Mouse (Mus musculus) liver, embryonic 15.5 days (tissue): Measurements from ENCODE around the gene Mpeg1. TPM values are rescaled to one million over a fixed set of nuclear protein-coding genes. Genes with fewer than 3 reads are reported as not detected.

Experiments used
- ATAC-seq: fragments of 200-750 bp; cut with Nextera tagmentation; 2 replicates; pipeline ENCODE4 v1.8.0; 2017; ENCODE audit warnings: moderate number of reproducible peaks, mild to moderate bottlenecking, moderate library complexity; ENCODE audit not compliant: insufficient read depth
- H3K27ac ChIP-seq: fragments of 300-500 bp; sonication (generic); replicated peaks from 2 replicates; pipeline ENCODE4 v1.5.1; 2015; ENCODE audit warnings: mild to moderate bottlenecking, inconsistent platforms
- H3K27me3 ChIP-seq: fragments of 300-500 bp; sonication (generic); 2 replicates; pipeline ENCODE4 v1.6.1; 2015; ENCODE audit warnings: mild to moderate bottlenecking, inconsistent platforms
- H3K36me3 ChIP-seq: fragments of 300-500 bp; sonication (generic); replicated peaks from 2 replicates; pipeline ENCODE4 v1.6.1; 2015; ENCODE audit warnings: moderate library complexity, mild to moderate bottlenecking, inconsistent platforms
- H3K4me1 ChIP-seq: fragments of 300-500 bp; sonication (generic); replicated peaks from 2 replicates; pipeline ENCODE4 v1.6.1; 2015; ENCODE audit warnings: inconsistent platforms
- H3K4me2 ChIP-seq: fragments of 300-500 bp; sonication (generic); 2 replicates; pipeline ENCODE4 v1.6.1; 2015; ENCODE audit warnings: moderate library complexity, mild to moderate bottlenecking, inconsistent platforms
- H3K4me3 ChIP-seq: fragments of 300-500 bp; sonication (generic); replicated peaks from 2 replicates; pipeline ENCODE4 v1.5.1; 2015; ENCODE audit warnings: mild to moderate bottlenecking, inconsistent platforms
- H3K9ac ChIP-seq: fragments of 300-500 bp; sonication (generic); 2 replicates; pipeline ENCODE4 v1.6.1; 2015; ENCODE audit warnings: moderate library complexity, mild to moderate bottlenecking, inconsistent platforms
- H3K9me3 ChIP-seq: fragments of 300-500 bp; sonication (generic); replicated peaks from 2 replicates; pipeline ENCODE4 v1.6.1; 2016; ENCODE audit warnings: inconsistent platforms
- WGBS: fragments of 180-500 bp; shearing (Covaris S2); methylation state at CpG from one replicate; pipeline ENCODE4 v1.1.7; 2015; ENCODE audit warnings: mixed read lengths; ENCODE audit not compliant: insufficient replicate concordance; 5-methylcytosine and 5-hydroxymethylcytosine counted together
- polyA plus RNA-seq: library from polyadenylated mRNA; unstranded; fragments of >200 nt; fragmentation: Nextera tagmentation; extraction: Ambion mirVana; gene quantifications from 2 replicates; pipeline ENCODE4 v1.2.1, GENCODE M21; 2015

Mpeg1 gene
- polyA plus RNA-seq, 1 experiment from 2014 or later: 1.8 TPM

DNA sequence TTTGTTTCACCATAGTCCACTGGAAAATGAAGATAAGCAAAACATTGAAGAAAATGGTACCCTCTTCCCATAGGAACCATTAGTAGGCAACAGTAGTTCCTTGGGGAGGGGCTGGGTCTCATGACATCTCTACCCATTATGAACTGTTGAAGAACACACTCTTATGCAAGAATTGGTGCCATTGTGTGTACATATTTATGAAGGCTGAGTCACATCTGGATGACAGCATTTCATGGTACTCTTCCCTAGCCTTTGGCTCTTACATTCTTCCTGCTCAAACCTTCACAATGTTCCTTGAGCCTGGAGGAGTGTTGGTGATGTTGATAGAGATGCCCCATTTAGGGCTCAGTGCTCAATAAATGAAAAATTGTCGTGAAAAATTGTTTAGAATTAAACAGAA lies 21.0 kb upstream of the Mpeg1 start:
- no peak overlapping the region for H3K27ac ChIP-seq
- no peak overlapping the region for H3K4me3 ChIP-seq
- no peaks in the 10 kb centered on the region for H3K36me3 ChIP-seq
- H3K4me1 ChIP-seq: no peaks in the 10 kb centered on the region
- no peak overlapping the region for H3K9ac ChIP-seq
- no peaks in the 10 kb centered on the region for H3K27me3 ChIP-seq
- no peak for ATAC-seq
- WGBS: 25% methylated on average over 1 of the region's 1 CpGs
- no peak overlapping the region for H3K4me2 ChIP-seq
- no peaks in the 10 kb centered on the region for H3K9me3 ChIP-seq

GRCm38 (mm10) chr19:12440103-12440725 lies 20.4 kb upstream of the Mpeg1 start:
- no peak for ATAC-seq
- Histone ChIP-seq H3K9ac (no peak overlapping the region), H3K9me3 (no peaks in the 10 kb centered on the region), H3K27me3 (no peaks in the 10 kb centered on the region), H3K4me1 (no peaks in the 10 kb centered on the region), H3K27ac (peak overlapping the region; percentile 65; the same call in 1 of the 2 replicates), H3K4me2 (no peak overlapping the region), H3K36me3 (no peaks in the 10 kb centered on the region), H3K4me3 (no peak overlapping the region)
- WGBS: 30% methylated on average over 5 of the region's 5 CpGs

GRCm38 (mm10) chr19:12442560-12442959 lies 18.0 kb upstream of the Mpeg1 start:
- no peak overlapping the region for H3K4me3 ChIP-seq
- 38% methylated on average over 4 of the region's 4 CpGs for WGBS
- no peaks in the 10 kb centered on the region for H3K36me3 ChIP-seq
- H3K27ac ChIP-seq: no peak overlapping the region
- no peak overlapping the region for H3K4me2 ChIP-seq
- H3K27me3 ChIP-seq: no peaks in the 10 kb centered on the region
- H3K9me3 ChIP-seq: no peaks in the 10 kb centered on the region
- no peak overlapping the region for H3K9ac ChIP-seq
- 0 out of 2 replicates have a peak, but pooled peaks have one; percentile 18 for ATAC-seq
- H3K4me1 ChIP-seq: no peaks in the 10 kb centered on the region

DNA sequence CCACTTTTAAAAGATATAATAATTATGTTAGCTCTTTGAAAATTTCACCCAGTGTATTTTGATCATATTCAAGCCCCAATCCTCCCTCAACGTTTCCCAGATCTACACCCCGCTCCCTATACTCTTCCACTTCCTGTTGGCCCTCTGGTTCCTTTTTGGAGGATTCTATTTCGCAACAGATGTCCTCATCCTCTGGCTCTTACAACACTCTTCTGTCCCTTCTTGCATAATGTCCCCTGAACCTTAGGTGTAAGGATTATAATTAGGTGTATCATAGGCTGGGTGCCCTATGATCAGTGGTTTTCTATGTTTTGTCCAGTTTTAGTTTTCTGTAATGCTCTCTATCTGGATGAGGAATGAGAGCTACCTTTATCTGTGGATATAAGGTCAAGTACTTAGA lies 15.6 kb upstream of the Mpeg1 start:
- H3K4me3 ChIP-seq: no peak overlapping the region
- 43% methylated on average over 3 of the region's 3 CpGs for WGBS
- no peaks in the 10 kb centered on the region for H3K36me3 ChIP-seq
- H3K27me3 ChIP-seq: no peaks in the 10 kb centered on the region
- H3K9me3 ChIP-seq: no peaks in the 10 kb centered on the region
- H3K4me1 ChIP-seq: no peaks in the 10 kb centered on the region
- no peak overlapping the region for H3K4me2 ChIP-seq
- no peak overlapping the region for H3K27ac ChIP-seq
- no peak for ATAC-seq
- no peak overlapping the region for H3K9ac ChIP-seq

GRCm38 (mm10) chr19:12457401-12458066 lies 3.0 kb upstream of the Mpeg1 start:
- H3K9ac ChIP-seq: no peak overlapping the region
- WGBS: 42% methylated on average over 12 of the region's 12 CpGs
- no peaks in the 10 kb centered on the region for H3K36me3 ChIP-seq
- H3K4me1 ChIP-seq: no peaks in the 10 kb centered on the region
- no peaks in the 10 kb centered on the region for H3K27me3 ChIP-seq
- no peak overlapping the region for H3K4me3 ChIP-seq
- no peak for ATAC-seq
- H3K4me2 ChIP-seq: 0 out of 2 replicates have a peak overlapping the region, but pooled peaks have one; percentile 15
- H3K27ac ChIP-seq: peak overlapping the region; percentile 54
- H3K9me3 ChIP-seq: no peaks in the 10 kb centered on the region

- Histone ChIP-seq H3K4me1 (no peaks in the 10 kb centered on the region), H3K9me3 (no peaks in the 10 kb centered on the region), H3K27ac (no peak overlapping the region), H3K9ac (no peak overlapping the region), H3K4me3 (no peak overlapping the region), H3K27me3 (no peaks in the 10 kb centered on the region), H3K4me2 (no peak overlapping the region), H3K36me3 (no peaks in the 10 kb centered on the region)
- ATAC-seq: no peak
- 55% methylated on average over 4 of the region's 4 CpGs for WGBS
Observed at GRCm38 (mm10) chr19:12459516-12459915, 1.1 kb upstream of the Mpeg1 start.

- no peaks in the 10 kb centered on the region for H3K36me3 ChIP-seq
- no peak overlapping the region for H3K4me2 ChIP-seq
- peak overlapping the region; percentile 22 for H3K4me3 ChIP-seq
- H3K9me3 ChIP-seq: no peaks in the 10 kb centered on the region
- no peak overlapping the region for H3K9ac ChIP-seq
- H3K4me1 ChIP-seq: no peaks in the 10 kb centered on the region
- ATAC-seq: no peak
- H3K27me3 ChIP-seq: no peaks in the 10 kb centered on the region
- H3K27ac ChIP-seq: peak overlapping the region; percentile 51; the same call in 1 of the 2 replicates
- 59% methylated on average over 7 of the region's 7 CpGs for WGBS
Observed at GRCm38 (mm10) chr19:12462851-12463721, 2.5 kb downstream of the Mpeg1 start.

GRCm38 (mm10) chr19:12463722-12464035 lies 3.1 kb downstream of the Mpeg1 start:
- WGBS: 19% methylated on average over 1 of the region's 1 CpGs
- Histone ChIP-seq H3K4me3 (peak overlapping the region; percentile 22; the same call in 1 of the 2 replicates), H3K27ac (peak overlapping the region; percentile 51; the same call in 1 of the 2 replicates)

DNA sequence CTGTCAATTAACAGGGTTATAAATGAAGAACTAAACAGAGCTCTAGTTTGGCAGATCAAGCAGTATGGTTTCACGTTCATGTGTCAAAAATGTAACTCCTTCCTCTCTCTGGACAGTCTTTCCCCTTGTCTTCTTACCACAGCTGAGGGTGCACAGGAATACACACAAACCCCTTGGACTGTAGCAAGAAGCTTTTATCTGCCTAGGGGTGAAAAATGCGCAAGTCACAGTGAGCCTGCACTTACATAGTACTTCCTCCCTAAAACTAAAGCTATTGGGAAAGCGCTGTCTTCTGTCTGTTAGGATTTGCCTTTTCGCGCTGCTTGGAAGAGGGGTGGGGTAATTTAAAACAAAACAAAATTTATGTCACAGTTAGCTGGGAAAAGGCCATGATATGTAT lies 3.5 kb downstream of the Mpeg1 start:
- H3K27ac ChIP-seq: peak overlapping the region; percentile 39; the same call in 1 of the 2 replicates
- H3K4me1 ChIP-seq: no peaks in the 10 kb centered on the region
- WGBS: 47% methylated on average over 5 of the region's 5 CpGs

More at GRCm38 (mm10) chr19:12463722-12464035, 3.1 kb downstream of the Mpeg1 start:
- no peak overlapping the region for H3K4me2 ChIP-seq
- H3K36me3 ChIP-seq: no peaks in the 10 kb centered on the region
- no peaks in the 10 kb centered on the region for H3K4me1 ChIP-seq
- no peaks in the 10 kb centered on the region for H3K27me3 ChIP-seq
- H3K9ac ChIP-seq: no peak overlapping the region
- ATAC-seq: 0 out of 2 replicates have a peak, but pooled peaks have one; percentile 45
- H3K9me3 ChIP-seq: no peaks in the 10 kb centered on the region

GRCm38 (mm10) chr19:12464674-12465073 lies 4.1 kb downstream of the Mpeg1 start:
- Histone ChIP-seq H3K9ac (no peak overlapping the region), H3K4me2 (peak overlapping the region; percentile 23; the same call in 1 of the 2 replicates), H3K36me3 (no peaks in the 10 kb centered on the region), H3K27me3 (no peaks in the 10 kb centered on the region), H3K27ac (no peak overlapping the region), H3K4me3 (peak overlapping the region; percentile 7; the same call in 1 of the 2 replicates), H3K9me3 (no peaks in the 10 kb centered on the region), H3K4me1 (no peaks in the 10 kb centered on the region)
- no peak for ATAC-seq
- WGBS: 44% methylated on average over 4 of the region's 4 CpGs

More for the DNA sequence above, 3.5 kb downstream of the Mpeg1 start:
- H3K9me3 ChIP-seq: no peaks in the 10 kb centered on the region
- no peak overlapping the region for H3K9ac ChIP-seq
- H3K4me2 ChIP-seq: no peak overlapping the region
- H3K36me3 ChIP-seq: no peaks in the 10 kb centered on the region
- no peaks in the 10 kb centered on the region for H3K27me3 ChIP-seq
- ATAC-seq: no peak; the same call in 1 of the 2 replicates
- H3K4me3 ChIP-seq: peak overlapping the region; percentile 7; the same call in 1 of the 2 replicates
